Mouse (Mus musculus): Measurements from ENCODE around the gene Rtraf.

GRCm38 (mm10) chr14:19801474-19802215 lies 22.0 kb downstream of the Rtraf start:
- TF ChIP-seq POLR2A (IDR thresholded peaks at IDR 0.05; ENCODE audit: insufficient read length, low read depth), result no peak
- TF ChIP-seq MYOG (IDR thresholded peaks at IDR 0.05; ENCODE audit: control insufficient read depth in 1 of 3, insufficient read depth in 1 of 3, insufficient read length in 2 of 3, low read depth in 2 of 3), result no peak
- no peak for TF ChIP-seq USF1 (IDR thresholded peaks at IDR 0.05; ENCODE audit: low read depth)
- no peak for TF ChIP-seq MAX (IDR thresholded peaks at IDR 0.05; ENCODE audit: low read depth)
- no peak for TF ChIP-seq SRF (IDR thresholded peaks at IDR 0.05; ENCODE audit: control insufficient read depth, insufficient read length, low read depth)
- TF ChIP-seq MYOD1 (IDR thresholded peaks at IDR 0.05; ENCODE audit: control insufficient read depth in 1 of 3, insufficient read length in 2 of 3, low read depth in 2 of 3), result no peak
- no peak for TF ChIP-seq E2F4 (IDR thresholded peaks at IDR 0.05; ENCODE audit: insufficient read depth)
